In the genomic region with DNA sequence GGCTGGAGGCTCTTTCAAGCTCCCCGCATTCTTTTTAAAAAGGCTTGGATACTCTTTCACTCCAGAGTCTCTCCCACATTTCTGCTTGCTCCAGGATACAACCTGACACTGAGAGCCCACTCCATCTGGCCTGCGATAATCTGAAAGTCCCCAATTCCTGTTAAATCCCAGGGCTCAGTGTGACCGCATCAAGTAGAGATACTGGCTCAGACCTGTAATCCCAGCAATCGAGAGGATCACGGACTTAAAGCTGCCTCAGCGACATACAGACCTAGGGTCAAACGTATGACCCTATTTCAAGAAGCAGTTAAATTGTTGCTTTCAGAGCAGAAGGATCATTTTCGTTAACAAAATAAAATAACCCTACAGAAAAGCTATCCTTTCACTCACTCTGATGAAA, we compare ENCODE assay signal across 26 mouse cellular contexts. TPM values are rescaled to one million over a fixed set of nuclear protein-coding genes. Genes with fewer than 3 reads are reported as not detected.
DNase-seq lines count a peak whose midpoint lies in the region; ATAC-seq and TF ChIP-seq lines count a peak whose summit lies in the region.
"Had no signal": no experiment of that assay in that cellular context is flagged by ENCODE, and none has a peak within 500 bp of the region (broad histone marks: within the 10 kb centered on the region; RNA-seq: fewer than 3 reads in every experiment).

No protein-coding gene starts in this region.

- peaks cover 14% of the 10 kb centered on the region for H3K79me2 ChIP-seq in MEL (ENCODE audit: control insufficient read depth, insufficient read depth, low read length, poor library complexity)

- ATAC-seq in embryonic facial prominence, embryonic 11.5 days (replicated peaks; ENCODE audit: insufficient number of reproducible peaks, low FRiP score, low TSS enrichment, low read depth) = no peak
- ATAC-seq in kidney, embryonic 15.5 days (replicated peaks; ENCODE audit: low FRiP score) = no peak
- no peak for ATAC-seq in kidney, embryonic 16.5 days (ENCODE audit: low FRiP score, low TSS enrichment)
- ATAC-seq: CD4-positive, CD25-positive, alpha-beta regulatory T cell, adult 4 months; forebrain, embryonic 13.5 days; forebrain, embryonic 15.5 days; forebrain, postnatal 0 days had no signal

- no peak for TF ChIP-seq RAD21 in MEL (IDR thresholded peaks at IDR 0.05; ENCODE audit: low read depth, low read length)

- H3K9me3 ChIP-seq in embryonic facial prominence, embryonic 11.5 days (replicated peaks; ENCODE audit: control insufficient read depth, low read length) = no peaks in the 10 kb centered on the region
- H3K9me3 ChIP-seq in embryonic facial prominence, embryonic 10.5 days = no peaks in the 10 kb centered on the region
- no peaks in the 10 kb centered on the region for H3K9me3 ChIP-seq in kidney, embryonic 15.5 days (replicated peaks)
- H3K9me3 ChIP-seq in kidney, embryonic 16.5 days (ENCODE audit: low read length) = no peaks in the 10 kb centered on the region
- no peaks in the 10 kb centered on the region for H3K9me3 ChIP-seq in MEL (replicated peaks; ENCODE audit: insufficient read depth, low read length)
- H3K9me3 ChIP-seq: embryonic facial prominence, embryonic 13.5 days; embryonic facial prominence, embryonic 15.5 days; forebrain, embryonic 13.5 days; forebrain, embryonic 15.5 days; G1E had no signal

- intact Hi-C loops in heart, postnatal 10 days (cut with DNase I) = loop anchor here (2.0 kb wide), 4 partner anchors 43 to 151 kb away; a partner anchor contains a TSS

- H3K36me3 ChIP-seq in embryonic facial prominence, embryonic 11.5 days (replicated peaks; ENCODE audit: control insufficient read depth, insufficient read depth, low read depth, low read length) = no peaks in the 10 kb centered on the region
- no peaks in the 10 kb centered on the region for H3K36me3 ChIP-seq in embryonic facial prominence, embryonic 10.5 days (replicated peaks)
- no peaks in the 10 kb centered on the region for H3K36me3 ChIP-seq in kidney, embryonic 15.5 days
- no peaks in the 10 kb centered on the region for H3K36me3 ChIP-seq in kidney, embryonic 16.5 days (ENCODE audit: insufficient read depth, low read length)
- peaks cover 0 to 11% of the 10 kb centered on the region in 2 experiments; a peak in 2 of 4 replicates for H3K36me3 ChIP-seq in MEL (ENCODE audit: control insufficient read depth in 1 of 2, insufficient read depth in 2 of 2, low read length in 2 of 2)
- H3K36me3 ChIP-seq: embryonic facial prominence, embryonic 13.5 days; embryonic facial prominence, embryonic 15.5 days; forebrain, embryonic 15.5 days; G1E had no signal

- 65% methylated on average over 8 of the region's 8 CpGs for WGBS in embryonic facial prominence, embryonic 11.5 days
- WGBS in embryonic facial prominence, embryonic 10.5 days = 71% methylated on average over 8 of the region's 8 CpGs
- 48% methylated on average over 8 of the region's 8 CpGs for WGBS in kidney, embryonic 15.5 days
- 46% methylated on average over 8 of the region's 8 CpGs for WGBS in kidney, embryonic 16.5 days

- DNase-seq in embryonic facial prominence, embryonic 11.5 days (ENCODE audit: low spot score) = no peak
- DNase-seq in embryonic facial prominence, embryonic 10.5 days (ENCODE audit: low spot score) = no peak
- no peak for DNase-seq in MEL (ENCODE audit: low read depth, low spot score)
- peak; percentile 46 for DNase-seq in retina, postnatal 7 days (ENCODE audit: low read depth, low spot score)
- no peak for DNase-seq in heart, postnatal 10 days
- DNase-seq: adrenal gland, adult 2 months; adrenal gland, postnatal 10 days; adrenal gland, postnatal 25 days; B cell, adult 2 months; cerebellum, adult 11 months; cerebellum, adult 18-20 months; cerebellum, adult 8-10 months; cerebellum, adult 9-11 months; cerebellum, postnatal 14 days; cerebellum, postnatal 36 days; embryo, embryonic 11 days; forebrain, postnatal 0 days had no signal

- no peak for TF ChIP-seq POLR2A in MEL (IDR thresholded peaks at IDR 0.05; ENCODE audit: control insufficient read depth in 1 of 2, insufficient read depth in 1 of 2, low read depth in 1 of 2, low read length in 2 of 2, poor library complexity in 1 of 2)

- TF ChIP-seq EP300 in MEL (IDR thresholded peaks at IDR 0.05; ENCODE audit: low read depth in 1 of 2, low read length in 2 of 2) = no peak

- 0 out of 2 replicates have a peak overlapping the region, but pooled peaks have one; percentile 6 for H3K9ac ChIP-seq in embryonic facial prominence, embryonic 11.5 days (replicated peaks; ENCODE audit: low read length)
- H3K9ac ChIP-seq in kidney, embryonic 15.5 days = no peak overlapping the region
- no peak overlapping the region for H3K9ac ChIP-seq in kidney, embryonic 16.5 days (replicated peaks; ENCODE audit: low read length)
- no peak overlapping the region for H3K9ac ChIP-seq in MEL (ENCODE audit: control insufficient read depth, low read depth, low read length, poor library complexity, severe bottlenecking)
- H3K9ac ChIP-seq: embryonic facial prominence, embryonic 13.5 days; embryonic facial prominence, embryonic 15.5 days; forebrain, embryonic 13.5 days; forebrain, embryonic 15.5 days; forebrain, postnatal 0 days had no signal

- H3K27ac ChIP-seq in embryonic facial prominence, embryonic 11.5 days (replicated peaks; ENCODE audit: low read depth, low read length) = no peak overlapping the region
- H3K27ac ChIP-seq in embryonic facial prominence, embryonic 10.5 days (replicated peaks) = no peak overlapping the region
- H3K27ac ChIP-seq in kidney, embryonic 15.5 days = peak overlapping the region; percentile 25; the same call in 1 of the 2 replicates
- no peak overlapping the region for H3K27ac ChIP-seq in kidney, embryonic 16.5 days (ENCODE audit: low read length)
- H3K27ac ChIP-seq in MEL (ENCODE audit: control insufficient read depth, low read depth, low read length) = no peak overlapping the region
- H3K27ac ChIP-seq: embryonic facial prominence, embryonic 13.5 days; embryonic facial prominence, embryonic 15.5 days; forebrain, embryonic 13.5 days; forebrain, embryonic 15.5 days had no signal

- H3K4me3 ChIP-seq in embryonic facial prominence, embryonic 11.5 days (ENCODE audit: low read depth, low read length) = no peak overlapping the region
- H3K4me3 ChIP-seq in embryonic facial prominence, embryonic 10.5 days = no peak overlapping the region
- H3K4me3 ChIP-seq in kidney, embryonic 15.5 days (replicated peaks) = no peak overlapping the region
- H3K4me3 ChIP-seq in kidney, embryonic 16.5 days (ENCODE audit: low read length) = no peak overlapping the region
- H3K4me3 ChIP-seq in MEL (ENCODE audit: control insufficient read depth in 1 of 2, insufficient read depth in 1 of 2, low read depth in 2 of 2, low read length in 2 of 2) = no peak overlapping the region
- H3K4me3 ChIP-seq: embryonic facial prominence, embryonic 13.5 days; embryonic facial prominence, embryonic 15.5 days; erythroblast, embryonic 14.5 days; forebrain, embryonic 13.5 days; forebrain, embryonic 15.5 days had no signal

- no peak for TF ChIP-seq CTCF in MEL (IDR thresholded peaks at IDR 0.05 in 2 of 3, conservative IDR thresholded peaks at IDR 0.05 in 1 of 3; ENCODE audit: control insufficient read depth in 1 of 3, insufficient read depth in 1 of 3, low read depth in 2 of 3, low read length in 3 of 3, poor library complexity in 1 of 3, severe bottlenecking in 1 of 3)

- no peaks in the 10 kb centered on the region for H3K27me3 ChIP-seq in embryonic facial prominence, embryonic 11.5 days (ENCODE audit: control insufficient read depth, insufficient read depth, low read length)
- H3K27me3 ChIP-seq in embryonic facial prominence, embryonic 10.5 days (replicated peaks; ENCODE audit: low read depth, poor library complexity, severe bottlenecking) = no peaks in the 10 kb centered on the region
- no peaks in the 10 kb centered on the region for H3K27me3 ChIP-seq in kidney, embryonic 15.5 days
- no peaks in the 10 kb centered on the region for H3K27me3 ChIP-seq in kidney, embryonic 16.5 days (ENCODE audit: insufficient read depth, low read length)
- H3K27me3 ChIP-seq in MEL (ENCODE audit: control insufficient read depth in 1 of 2, insufficient read depth in 2 of 2, low read length in 2 of 2) = peaks cover 0 to 1% of the 10 kb centered on the region in 2 experiments; a peak in 1 of 4 replicates
- H3K27me3 ChIP-seq: embryonic facial prominence, embryonic 13.5 days; embryonic facial prominence, embryonic 15.5 days; forebrain, embryonic 13.5 days; forebrain, embryonic 15.5 days had no signal

- H3K4me1 ChIP-seq in embryonic facial prominence, embryonic 11.5 days (ENCODE audit: control insufficient read depth, insufficient read depth, low read length) = no peaks in the 10 kb centered on the region
- peaks cover 23% of the 10 kb centered on the region for H3K4me1 ChIP-seq in embryonic facial prominence, embryonic 10.5 days
- peaks cover 16% of the 10 kb centered on the region for H3K4me1 ChIP-seq in kidney, embryonic 15.5 days
- peaks cover 15% of the 10 kb centered on the region for H3K4me1 ChIP-seq in kidney, embryonic 16.5 days (ENCODE audit: insufficient read depth, low read length)
- peaks cover 7 to 12% of the 10 kb centered on the region in 2 experiments for H3K4me1 ChIP-seq in MEL (ENCODE audit: control insufficient read depth in 1 of 2, insufficient read depth in 2 of 2, low read length in 2 of 2)

- H3K4me2 ChIP-seq in embryonic facial prominence, embryonic 11.5 days (ENCODE audit: low read depth, low read length) = no peak overlapping the region
- H3K4me2 ChIP-seq in kidney, embryonic 15.5 days = no peak overlapping the region
- no peak overlapping the region for H3K4me2 ChIP-seq in kidney, embryonic 16.5 days (replicated peaks; ENCODE audit: low read depth, low read length)
- H3K4me2 ChIP-seq: embryonic facial prominence, embryonic 13.5 days; embryonic facial prominence, embryonic 15.5 days; forebrain, embryonic 13.5 days; forebrain, embryonic 15.5 days had no signal

RNA-seq across cellular contexts. Expression of a gene that starts 3.5 kb away (rescaled TPM):
- polyA plus RNA-seq in embryonic facial prominence, embryonic 11.5 days (2014; fragmentation: Nextera tagmentation; extraction: Ambion mirVana) = 48.5 and 50.8 TPM in 2 replicates
- polyA plus RNA-seq in embryonic facial prominence, embryonic 10.5 days (2016; fragmentation: Nextera tagmentation; extraction: Ambion mirVana) = 59.8 and 60.9 TPM in 2 replicates
- polyA plus RNA-seq in kidney, embryonic 15.5 days (2015; fragmentation: Nextera tagmentation; extraction: Ambion mirVana) = 62.4 and 70.4 TPM in 2 replicates
- polyA plus RNA-seq in kidney, embryonic 16.5 days (2015; fragmentation: Nextera tagmentation; extraction: Ambion mirVana) = 70.1 and 71.5 TPM in 2 replicates
- 90.6 and 105 TPM in 2 replicates for total RNA-seq in MEL (2012; rRNA removed)
- polyA plus RNA-seq in MEL (2012; ENCODE audit: insufficient read depth in 1 of 2, insufficient read length in 2 of 2, low read depth in 1 of 2, low replicate concordance in 2 of 2, missing spikeins in 1 of 2) = 100 to 1,000 TPM in 1 of 2 experiments, not detected in 1; 159 TPM
- total RNA-seq in heart, postnatal 10 days (2021) = 10 to 100 TPM; 29.3 to 35.8 TPM

RNA-seq across cellular contexts. Expression of a gene that starts 10.3 kb away (rescaled TPM):
- polyA plus RNA-seq in embryonic facial prominence, embryonic 11.5 days (2014; fragmentation: Nextera tagmentation; extraction: Ambion mirVana) = 9.8 and 11.6 TPM in 2 replicates
- polyA plus RNA-seq in embryonic facial prominence, embryonic 10.5 days (2016; fragmentation: Nextera tagmentation; extraction: Ambion mirVana) = 13.7 and 14.3 TPM in 2 replicates
- 12.6 and 14.3 TPM in 2 replicates for polyA plus RNA-seq in kidney, embryonic 15.5 days (2015; fragmentation: Nextera tagmentation; extraction: Ambion mirVana)
- polyA plus RNA-seq in kidney, embryonic 16.5 days (2015; fragmentation: Nextera tagmentation; extraction: Ambion mirVana) = 13.3 and 13.8 TPM in 2 replicates
- total RNA-seq in MEL (2012; rRNA removed) = 27.7 and 29.8 TPM in 2 replicates
- polyA plus RNA-seq in MEL (2012; ENCODE audit: insufficient read depth in 1 of 2, insufficient read length in 2 of 2, low read depth in 1 of 2, low replicate concordance in 2 of 2, missing spikeins in 1 of 2) = 10 to 100 TPM; 62.5 to 69.7 TPM
- 10 to 100 TPM; 29.3 to 30.4 TPM for total RNA-seq in heart, postnatal 10 days (2021)

RNA-seq across cellular contexts. Expression of a gene that starts 27.7 kb away (rescaled TPM):
- 19.0 and 19.7 TPM in 2 replicates for polyA plus RNA-seq in embryonic facial prominence, embryonic 11.5 days (2014; fragmentation: Nextera tagmentation; extraction: Ambion mirVana)
- 22.3 and 23.0 TPM in 2 replicates for polyA plus RNA-seq in embryonic facial prominence, embryonic 10.5 days (2016; fragmentation: Nextera tagmentation; extraction: Ambion mirVana)
- 24.7 and 25.3 TPM in 2 replicates for polyA plus RNA-seq in kidney, embryonic 15.5 days (2015; fragmentation: Nextera tagmentation; extraction: Ambion mirVana)
- 29.4 and 30.6 TPM in 2 replicates for polyA plus RNA-seq in kidney, embryonic 16.5 days (2015; fragmentation: Nextera tagmentation; extraction: Ambion mirVana)
- total RNA-seq in MEL (2012; rRNA removed) = 0.88 and 1.8 TPM in 2 replicates
- polyA plus RNA-seq in MEL (2012; ENCODE audit: insufficient read depth in 1 of 2, insufficient read length in 2 of 2, low read depth in 1 of 2, low replicate concordance in 2 of 2, missing spikeins in 1 of 2) = 1 to 10 TPM in 1 of 2 experiments, not detected in 1; 3.0 TPM
- total RNA-seq in heart, postnatal 10 days (2021) = 10 to 100 TPM; 22.9 to 24.5 TPM
